Mouse (Mus musculus): ENCODE data around the gene Ripk1.

DNA sequence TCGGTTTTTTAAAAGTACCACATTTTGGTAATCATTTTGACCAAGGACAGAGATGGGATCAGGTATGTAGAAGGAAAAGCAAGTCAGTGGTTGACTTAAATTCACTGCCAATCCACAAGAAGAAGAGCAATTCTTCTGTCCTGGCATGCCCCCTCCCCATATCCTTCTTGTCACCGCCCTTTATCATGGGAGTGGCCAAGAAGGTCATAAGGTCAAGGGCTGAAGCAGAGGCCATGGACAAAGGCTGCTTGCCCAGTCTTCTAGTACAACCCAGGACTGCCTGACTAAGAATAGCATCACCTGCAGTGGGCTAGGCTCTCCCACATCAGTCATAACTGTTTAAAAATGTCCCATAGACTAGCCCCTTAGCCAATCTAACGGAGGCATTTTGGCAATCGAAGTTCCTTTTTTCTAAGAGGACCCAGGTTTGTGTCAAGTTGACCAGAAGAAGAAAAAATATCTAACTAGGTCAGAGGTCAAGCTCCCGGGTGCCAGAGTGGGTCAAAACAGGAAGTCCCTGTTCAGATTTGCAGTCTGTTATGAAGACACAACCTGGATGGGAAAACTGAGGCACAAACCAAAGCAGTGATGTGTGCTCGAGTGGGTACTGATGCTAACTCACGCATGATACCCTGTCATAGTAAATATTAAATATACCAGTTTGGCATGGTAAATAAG lies 41.7 kb downstream of the Ripk1 start:
- TF ChIP-seq POLR2A (IDR thresholded peaks at IDR 0.05; ENCODE audit: extremely low read depth, insufficient read depth, low read length) = no peak
- TF ChIP-seq CTCF (IDR thresholded peaks at IDR 0.05; ENCODE audit: low read depth, low read length) = no peak
